Mouse (Mus musculus) hindbrain, embryonic 14.5 days (tissue): ENCODE measurements around the gene Acot13. TPM values are rescaled to one million over a fixed set of nuclear protein-coding genes. Genes with fewer than 3 reads are reported as not detected.
A peak's percentile ranks its signal among the peaks of the same experiment; 100 is the strongest.
"Not testable (repeated sequence)": the region's sequence is repeated elsewhere in the genome, so short reads cannot be mapped to it uniquely, and the experiment has no call there.

Experiments
- ATAC-seq: fragments of 200-750 bp; cut with Nextera tagmentation; 2 replicates; pipeline ENCODE4 v1.8.0; 2017; ENCODE audit warnings: moderate number of reproducible peaks, mild to moderate bottlenecking, moderate TSS enrichment, moderate library complexity; ENCODE audit not compliant: low FRiP score
- DNase-seq: peaks from one replicate; pipeline ENCODE4 v3.0.0-alpha.2; 2015; ENCODE audit warnings: low spot score
- H3K27ac ChIP-seq: fragments of 300-500 bp; sonication (generic); 2 replicates; pipeline ENCODE4 v1.5.1; 2014; ENCODE audit warnings: mild to moderate bottlenecking, moderate library complexity
- H3K27me3 ChIP-seq: fragments of 300-500 bp; sonication (generic); 2 replicates; pipeline ENCODE4 v1.6.1; 2014; ENCODE audit warnings: mild to moderate bottlenecking, low read length, mixed read lengths; ENCODE audit not compliant: control insufficient read depth, insufficient read depth
- H3K36me3 ChIP-seq: fragments of 300-500 bp; sonication (generic); replicated peaks from 2 replicates; pipeline ENCODE4 v1.6.1; 2014; ENCODE audit not compliant: control insufficient read depth, insufficient read depth
- H3K4me1 ChIP-seq: fragments of 300-500 bp; sonication (generic); replicated peaks from 2 replicates; pipeline ENCODE4 v1.6.1; 2014; ENCODE audit warnings: antibody characterized with exemption, low read length, mixed read lengths; ENCODE audit not compliant: control insufficient read depth, insufficient read depth
- H3K4me2 ChIP-seq: fragments of 300-500 bp; sonication (generic); replicated peaks from 2 replicates; pipeline ENCODE4 v1.6.1; 2014; ENCODE audit warnings: mild to moderate bottlenecking, moderate library complexity
- H3K4me3 ChIP-seq: fragments of 300-500 bp; sonication (generic); replicated peaks from 2 replicates; pipeline ENCODE4 v1.5.1; 2014; ENCODE audit warnings: mild to moderate bottlenecking, low read length
- H3K9ac ChIP-seq: fragments of 300-500 bp; sonication (generic); 2 replicates; pipeline ENCODE4 v1.6.1; 2014
- H3K9me3 ChIP-seq: fragments of 300-500 bp; sonication (generic); 2 replicates; pipeline ENCODE4 v1.6.1; 2016; ENCODE audit warnings: low read length; ENCODE audit not compliant: control insufficient read depth
- WGBS: fragments of 180-500 bp; shearing (Covaris S2); extraction: QIAGEN DNeasy Blood & Tissue Kit; methylation state at CpG from one replicate; pipeline ENCODE4 v1.1.7; 2014; 5-methylcytosine and 5-hydroxymethylcytosine counted together
- polyA plus RNA-seq: library from polyadenylated mRNA; unstranded; fragments of >200 nt; fragmentation: Nextera tagmentation; extraction: Ambion mirVana; gene quantifications from 2 replicates; pipeline ENCODE4 v1.2.1, GENCODE M21; 2014

Gene Acot13
- polyA plus RNA-seq, 1 experiment from 2014 or later = 55.6 TPM

- H3K27me3 ChIP-seq, H3K27ac ChIP-seq, DNase-seq, H3K4me2 ChIP-seq, H3K9me3 ChIP-seq, H3K9ac ChIP-seq, ATAC-seq, H3K4me3 ChIP-seq: not testable (repeated sequence)
- H3K4me1 ChIP-seq = peaks cover 15% of the 10 kb centered on the region
- WGBS = 97% methylated on average over 8 of the region's 8 CpGs
- H3K36me3 ChIP-seq = peaks cover 24% of the 10 kb centered on the region
These were observed 6.4 kb upstream of the Acot13 start for GRCm38 (mm10) chr13:24837765-24838164.

- Histone ChIP-seq H3K4me1 (peaks cover 27% of the 10 kb centered on the region), H3K36me3 (0 out of 2 replicates have a peak, but pooled peaks cover 6% of the 10 kb centered on the region), H3K27me3 (no peaks in the 10 kb centered on the region), H3K9ac (peak overlapping the region; percentile 83), H3K9me3 (no peaks in the 10 kb centered on the region), H3K4me3 (peak overlapping the region; percentile 77), H3K27ac (no peak overlapping the region), H3K4me2 (peak overlapping the region; percentile 73)
- ATAC-seq (no peak), DNase-seq (no peak)
- 70% methylated on average over 2 of the region's 2 CpGs for WGBS
These were observed 1.4 kb upstream of the Acot13 start for GRCm38 (mm10) chr13:24832811-24833155.

- H3K4me3 ChIP-seq = peak overlapping the region; percentile 77
- H3K9me3 ChIP-seq = no peaks in the 10 kb centered on the region
- ATAC-seq = peak; percentile 3; the same call in 1 of the 2 replicates
- peak overlapping the region; percentile 73 for H3K4me2 ChIP-seq
- 7% methylated on average over 21 of the region's 21 CpGs for WGBS
- 0 out of 2 replicates have a peak, but pooled peaks cover 3% of the 10 kb centered on the region for H3K36me3 ChIP-seq
- peak; percentile 34 for DNase-seq
- H3K9ac ChIP-seq = peak overlapping the region; percentile 83
- H3K27ac ChIP-seq = peak overlapping the region; percentile 83
- H3K27me3 ChIP-seq = no peaks in the 10 kb centered on the region
- H3K4me1 ChIP-seq = peaks cover 27% of the 10 kb centered on the region
These were observed 931 bp upstream of the Acot13 start for GRCm38 (mm10) chr13:24832131-24832810.

- ATAC-seq (no peak), DNase-seq (no peak)
- H3K27me3 ChIP-seq = no peaks in the 10 kb centered on the region
- peak overlapping the region; percentile 73 for H3K4me2 ChIP-seq
- 4% methylated on average over 20 of the region's 20 CpGs for WGBS
- H3K9ac ChIP-seq = peak overlapping the region; percentile 52
- peaks cover 27% of the 10 kb centered on the region for H3K4me1 ChIP-seq
- peak overlapping the region; percentile 77 for H3K4me3 ChIP-seq
- no peak overlapping the region; the same call in 1 of the 2 replicates for H3K27ac ChIP-seq
- no peaks in the 10 kb centered on the region for H3K36me3 ChIP-seq
- no peaks in the 10 kb centered on the region for H3K9me3 ChIP-seq
These were observed 486 bp downstream of the Acot13 start for GRCm38 (mm10) chr13:24830756-24831352.

GRCm38 (mm10) chr13:24826116-24826515 lies 5.2 kb downstream of the Acot13 start:
- DNase-seq (no peak), ATAC-seq (no peak)
- peaks cover 5% of the 10 kb centered on the region for H3K4me1 ChIP-seq
- no peak overlapping the region for H3K27ac ChIP-seq
- no peaks in the 10 kb centered on the region for H3K9me3 ChIP-seq
- no peak overlapping the region for H3K4me2 ChIP-seq
- no peaks in the 10 kb centered on the region for H3K36me3 ChIP-seq
- no peaks in the 10 kb centered on the region for H3K27me3 ChIP-seq
- H3K4me3 ChIP-seq = no peak overlapping the region
- H3K9ac ChIP-seq = no peak overlapping the region
- WGBS = 90% methylated on average over 7 of the region's 7 CpGs

GRCm38 (mm10) chr13:24825587-24825986 lies 5.8 kb downstream of the Acot13 start:
- H3K36me3 ChIP-seq = no peaks in the 10 kb centered on the region
- no peak overlapping the region for H3K27ac ChIP-seq
- H3K9ac ChIP-seq = no peak overlapping the region
- DNase-seq (no peak), ATAC-seq (no peak)
- H3K27me3 ChIP-seq = no peaks in the 10 kb centered on the region
- no peak overlapping the region for H3K4me2 ChIP-seq
- no peak overlapping the region for H3K4me3 ChIP-seq
- H3K4me1 ChIP-seq = peaks cover 2% of the 10 kb centered on the region
- H3K9me3 ChIP-seq = no peaks in the 10 kb centered on the region
- WGBS = 87% methylated on average over 4 of the region's 4 CpGs

GRCm38 (mm10) chr13:24824647-24825046 lies 6.7 kb downstream of the Acot13 start:
- H3K4me3 ChIP-seq = no peak overlapping the region
- H3K36me3 ChIP-seq = no peaks in the 10 kb centered on the region
- H3K27ac ChIP-seq = no peak overlapping the region
- no peaks in the 10 kb centered on the region for H3K4me1 ChIP-seq
- DNase-seq (no peak), ATAC-seq (no peak)
- 97% methylated on average over 4 of the region's 4 CpGs for WGBS
- H3K27me3 ChIP-seq = no peaks in the 10 kb centered on the region
- H3K4me2 ChIP-seq = no peak overlapping the region
- no peaks in the 10 kb centered on the region for H3K9me3 ChIP-seq
- H3K9ac ChIP-seq = no peak overlapping the region

GRCm38 (mm10) chr13:24822663-24823343 lies 8.5 kb downstream of the Acot13 start:
- Histone ChIP-seq H3K9me3 (no peaks in the 10 kb centered on the region), H3K4me1 (no peaks in the 10 kb centered on the region), H3K4me3 (no peak overlapping the region), H3K36me3 (0 out of 2 replicates have a peak, but pooled peaks cover 3% of the 10 kb centered on the region), H3K27ac (no peak overlapping the region), H3K4me2 (no peak overlapping the region), H3K27me3 (no peaks in the 10 kb centered on the region), H3K9ac (no peak overlapping the region)
- DNase-seq (no peak), ATAC-seq (no peak)
- WGBS = 93% methylated on average over 16 of the region's 16 CpGs

GRCm38 (mm10) chr13:24819931-24820330 lies 11.4 kb downstream of the Acot13 start:
- Histone ChIP-seq H3K36me3 (peaks cover 14% of the 10 kb centered on the region), H3K9me3 (no peaks in the 10 kb centered on the region), H3K4me1 (no peaks in the 10 kb centered on the region), H3K4me3 (no peak overlapping the region), H3K27me3 (no peaks in the 10 kb centered on the region), H3K27ac (no peak overlapping the region), H3K9ac (no peak overlapping the region), H3K4me2 (no peak overlapping the region)
- 86% methylated on average over 1 of the region's 1 CpGs for WGBS
- no peak for ATAC-seq
- DNase-seq = no peak
